Mouse (Mus musculus): Measurements from ENCODE around the gene Ficd. TPM values are rescaled to one million over a fixed set of nuclear protein-coding genes. Genes with fewer than 3 reads are reported as not detected.

The Ficd gene
- polyA plus RNA-seq (2017; shearing (Covaris generic)), result 1 to 10 TPM; 5.5 to 9.2 TPM

GRCm38 (mm10) chr5:113735345-113736112, at the start of gene Ficd:
Gene Ficd, plus strand, starts transcription at chr5:113735803.

GRCm38 (mm10) chr5:113724446-113724845, 11.2 kb upstream of the Ficd start, which contains the start of gene 1700069L16Rik:
Gene 1700069L16Rik, minus strand, starts transcription at chr5:113724772.

GRCm38 (mm10) chr5:113772450-113772895, 36.9 kb downstream of the Ficd start, which contains the start of the genes Sart3 and Iscu:
Gene Sart3, minus strand, starts transcription at chr5:113772510.
Gene Iscu, plus strand, starts transcription at chr5:113772748.

Other genes with a start within 250 kb of the Ficd start
- 1 to 10 TPM; 1.0 to 1.8 TPM for gene Wscd2, start 245.5 kb upstream of the Ficd start, polyA plus RNA-seq (2017; shearing (Covaris generic))
- gene Cmklr1, start 85.4 kb upstream of the Ficd start, polyA plus RNA-seq (2017; shearing (Covaris generic)), result under 1 TPM in 1 of 2 experiments, not detected in 1; 0.32 TPM
- gene 1700069L16Rik, start 11.0 kb upstream of the Ficd start, polyA plus RNA-seq (2017; shearing (Covaris generic)), result not detected
- 10 to 100 TPM; 38.9 to 58.1 TPM for gene Sart3, start 36.7 kb downstream of the Ficd start, polyA plus RNA-seq (2017; shearing (Covaris generic))
- gene Iscu, start 36.9 kb downstream of the Ficd start, polyA plus RNA-seq (2017; shearing (Covaris generic)), result 100 to 1,000 TPM in 1 of 2 experiments, 10 to 100 TPM in 1; 97.8 to 124 TPM
- not detected for gene Tmem119, start 64.7 kb downstream of the Ficd start, polyA plus RNA-seq (2017; shearing (Covaris generic))
- 1,000 to 10,000 TPM in 1 of 2 experiments, 100 to 1,000 TPM in 1; 978 to 1,461 TPM for gene Selplg, start 96.8 kb downstream of the Ficd start, polyA plus RNA-seq (2017; shearing (Covaris generic))
- gene Coro1c, start 173.0 kb downstream of the Ficd start, polyA plus RNA-seq (2017; shearing (Covaris generic)), result 10 to 100 TPM; 84.3 to 89.2 TPM

Data from activated CD4-positive, CD25-positive, alpha-beta regulatory T cell (primary cell).